Mouse (Mus musculus) embryonic facial prominence, embryonic 15.5 days (tissue): Measurements from ENCODE around the gene Rabep1. TPM values are rescaled to one million over a fixed set of nuclear protein-coding genes. Genes with fewer than 3 reads are reported as not detected.

Experiments used
- ATAC-seq: fragments of 200-750 bp; cut with Nextera tagmentation; 2 replicates; pipeline ENCODE4 v1.8.0; 2017; ENCODE audit warnings: low read depth, moderate TSS enrichment; ENCODE audit not compliant: insufficient number of reproducible peaks, low FRiP score, low TSS enrichment
- H3K27ac ChIP-seq: fragments of 300-500 bp; sonication (generic); replicated peaks from 2 replicates; pipeline ENCODE4 v1.5.1; 2015; ENCODE audit warnings: mild to moderate bottlenecking, inconsistent platforms
- H3K27me3 ChIP-seq: fragments of 300-500 bp; sonication (generic); 2 replicates; pipeline ENCODE4 v1.6.1; 2015; ENCODE audit warnings: inconsistent platforms
- H3K36me3 ChIP-seq: fragments of 300-500 bp; sonication (generic); 2 replicates; pipeline ENCODE4 v1.6.1; 2015; ENCODE audit warnings: mild to moderate bottlenecking, inconsistent platforms
- H3K4me1 ChIP-seq: fragments of 300-500 bp; sonication (generic); 2 replicates; pipeline ENCODE4 v1.6.1; 2015; ENCODE audit warnings: inconsistent platforms
- H3K4me2 ChIP-seq: fragments of 300-500 bp; sonication (generic); replicated peaks from 2 replicates; pipeline ENCODE4 v1.6.1; 2015; ENCODE audit warnings: mild to moderate bottlenecking, inconsistent platforms
- H3K4me3 ChIP-seq: fragments of 300-500 bp; sonication (generic); replicated peaks from 2 replicates; pipeline ENCODE4 v1.5.1; 2015; ENCODE audit warnings: mild to moderate bottlenecking, inconsistent platforms
- H3K9ac ChIP-seq: fragments of 300-500 bp; sonication (generic); 2 replicates; pipeline ENCODE4 v1.6.1; 2015; ENCODE audit warnings: inconsistent platforms
- H3K9me3 ChIP-seq: fragments of 300-500 bp; sonication (generic); replicated peaks from 2 replicates; pipeline ENCODE4 v1.6.1; 2016; ENCODE audit warnings: inconsistent platforms
- WGBS: fragments of 180-500 bp; shearing (Covaris S2); methylation state at CpG from one replicate; pipeline ENCODE4 v1.1.7; 2015; 5-methylcytosine and 5-hydroxymethylcytosine counted together
- polyA plus RNA-seq: library from polyadenylated mRNA; unstranded; fragments of >200 nt; fragmentation: Nextera tagmentation; extraction: Ambion mirVana; gene quantifications from 2 replicates; pipeline ENCODE4 v1.2.1, GENCODE M21; 2015

Gene Rabep1
- polyA plus RNA-seq, 1 experiment from 2014 or later, result 34.7 TPM

- WGBS, result 93% methylated on average over 5 of the region's 5 CpGs
- H3K4me1 ChIP-seq, result no peaks in the 10 kb centered on the region
- no peaks in the 10 kb centered on the region for H3K27me3 ChIP-seq
- peaks cover 85% of the 10 kb centered on the region for H3K36me3 ChIP-seq
- H3K4me3 ChIP-seq, result no peak overlapping the region
- H3K9me3 ChIP-seq, result no peaks in the 10 kb centered on the region
- ATAC-seq, result no peak
- no peak overlapping the region for H3K27ac ChIP-seq
- no peak overlapping the region for H3K4me2 ChIP-seq
- H3K9ac ChIP-seq, result no peak overlapping the region
These were observed 116.4 kb downstream of the Rabep1 start for GRCm38 (mm10) chr11:70960786-70961554.

DNA sequence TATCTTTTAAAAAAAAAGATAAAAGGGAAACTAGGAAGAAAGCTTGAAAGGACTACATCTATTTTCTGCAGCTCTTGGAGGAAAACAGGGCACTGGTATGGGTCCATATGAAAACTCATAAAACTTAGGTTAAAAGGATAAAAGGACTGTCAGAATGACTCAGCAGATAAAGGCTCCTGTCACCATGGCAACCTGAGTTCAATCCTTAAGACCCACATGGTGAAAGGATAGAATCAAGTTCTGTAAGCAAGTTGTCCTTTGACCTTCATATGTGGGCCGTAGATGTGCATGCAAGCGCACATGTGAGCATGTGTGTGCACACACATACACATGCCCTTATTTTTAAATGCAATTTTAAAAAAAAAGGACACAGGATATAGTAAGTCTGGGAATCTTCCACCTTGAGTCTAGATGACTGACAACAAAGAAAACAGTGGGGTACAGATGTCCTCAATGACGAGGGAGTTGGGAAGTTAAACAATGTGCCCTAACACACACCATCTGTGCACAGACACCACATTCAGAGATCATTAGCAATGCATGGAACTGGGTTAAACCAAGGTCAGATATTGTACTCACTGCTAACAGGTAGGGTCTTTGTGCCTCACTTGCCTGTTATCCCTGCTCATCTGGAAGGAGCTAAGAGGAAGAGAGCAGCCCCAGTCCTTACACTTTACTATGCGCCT is 119.8 kb downstream of the Rabep1 start:
- Histone ChIP-seq H3K9me3 (no peaks in the 10 kb centered on the region), H3K4me3 (no peak overlapping the region), H3K36me3 (peaks cover 64% of the 10 kb centered on the region), H3K27ac (no peak overlapping the region), H3K4me1 (peaks cover 8% of the 10 kb centered on the region), H3K4me2 (no peak overlapping the region), H3K27me3 (no peaks in the 10 kb centered on the region), H3K9ac (no peak overlapping the region)
- no peak for ATAC-seq
- WGBS, result 76% methylated on average over 4 of the region's 4 CpGs

DNA sequence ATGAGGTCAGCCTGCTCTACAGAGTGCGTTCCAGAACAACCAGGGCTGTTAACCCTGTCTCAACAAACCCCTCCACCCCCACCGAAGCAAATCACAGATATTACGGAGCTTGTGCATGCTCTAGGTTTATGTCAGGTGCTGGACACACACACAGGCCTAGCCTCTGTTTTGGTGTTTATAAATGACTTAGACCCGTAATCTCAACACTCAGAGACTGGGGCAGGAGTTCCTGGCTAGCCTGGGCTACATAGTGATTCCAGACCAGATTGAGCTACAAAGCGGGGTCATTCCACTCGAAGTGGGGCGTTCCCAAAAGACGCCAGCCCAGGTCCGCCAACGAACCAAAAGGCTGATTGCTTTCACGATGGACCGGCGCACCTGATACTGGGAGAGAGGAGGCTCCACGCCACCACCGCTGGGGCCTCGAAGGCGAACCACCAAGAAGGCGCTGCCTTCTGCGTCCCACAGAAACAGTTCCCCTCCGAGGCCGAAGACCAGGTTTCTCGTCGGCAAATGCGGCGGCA is 124.8 kb downstream of the Rabep1 start:
- peak overlapping the region; percentile 54 for H3K4me2 ChIP-seq
- ATAC-seq, result no peak; the same call in 1 of the 2 replicates
- peaks cover 13% of the 10 kb centered on the region for H3K4me1 ChIP-seq
- H3K9ac ChIP-seq, result peak overlapping the region; percentile 94
- H3K9me3 ChIP-seq, result no peaks in the 10 kb centered on the region
- H3K4me3 ChIP-seq, result peak overlapping the region; percentile 92
- peak overlapping the region; percentile 92 for H3K27ac ChIP-seq
- H3K27me3 ChIP-seq, result no peaks in the 10 kb centered on the region
- H3K36me3 ChIP-seq, result peaks cover 44% of the 10 kb centered on the region
- 0% methylated on average over 25 of the region's 25 CpGs for WGBS

DNA sequence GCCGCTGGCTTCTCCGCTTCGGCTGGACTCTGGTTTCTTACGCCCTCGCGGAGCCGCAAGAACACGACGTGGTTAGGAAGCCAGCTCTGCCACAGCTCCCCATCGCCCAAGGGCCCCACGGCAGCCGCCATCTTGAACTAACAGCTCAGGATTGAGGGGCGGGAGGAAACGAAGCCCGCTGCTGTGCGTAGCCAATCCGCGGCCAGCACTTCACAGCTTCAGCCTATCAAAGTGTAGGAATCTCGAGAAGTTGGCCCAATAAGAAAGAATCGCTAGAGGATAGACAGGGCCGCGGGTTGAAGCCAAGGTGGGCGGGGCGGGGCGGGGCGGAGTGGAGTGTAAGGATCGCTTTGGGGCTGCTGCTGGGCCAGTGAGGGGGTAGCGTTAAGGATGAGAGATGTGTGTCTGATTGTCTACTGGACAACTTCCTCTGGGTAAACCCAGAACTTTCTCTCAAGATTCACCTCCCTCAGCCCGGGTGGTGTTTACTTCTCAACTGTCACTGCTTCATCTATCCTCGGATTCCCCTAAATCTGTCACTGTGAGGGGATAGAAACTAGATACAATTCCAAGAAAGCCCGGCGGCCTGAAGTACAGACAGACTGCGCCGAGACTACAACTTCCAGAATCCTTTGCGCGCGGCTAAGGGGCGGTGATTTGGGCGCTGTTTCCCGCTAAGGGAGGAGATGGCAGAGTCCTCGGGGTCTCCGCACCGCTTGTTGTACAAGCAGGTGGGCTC is 125.4 kb downstream of the Rabep1 start, which contains the start of the genes Nup88 and Rpain:
Gene Nup88 (minus strand): TSS at position 153 of the 739 bp plus-strand sequence.
Gene Rpain (plus strand): TSS at position 393 of the 739 bp plus-strand sequence.
- Histone ChIP-seq H3K9me3 (no peaks in the 10 kb centered on the region), H3K4me1 (peaks cover 13% of the 10 kb centered on the region), H3K4me3 (peak within 1 kb of the TSS; percentile 92), H3K27me3 (no peaks in the 10 kb centered on the region), H3K36me3 (peaks cover 44% of the 10 kb centered on the region), H3K27ac (peak within 1 kb of the TSS; percentile 93), H3K4me2 (peak within 1 kb of the TSS; percentile 65), H3K9ac (peak within 1 kb of the TSS; percentile 94)
- ATAC-seq, result peak; percentile 97
- WGBS, result under 1% methylated on average over 43 of the region's 43 CpGs

GRCm38 (mm10) chr11:70970560-70971540 is 126.3 kb downstream of the Rabep1 start:
- peak; percentile 30; the same call in 1 of the 2 replicates for ATAC-seq
- Histone ChIP-seq H3K4me1 (peaks cover 13% of the 10 kb centered on the region), H3K9ac (peak overlapping the region; percentile 39), H3K4me2 (peak overlapping the region; percentile 65), H3K27ac (peak overlapping the region; percentile 93), H3K27me3 (no peaks in the 10 kb centered on the region), H3K9me3 (no peaks in the 10 kb centered on the region), H3K4me3 (peak overlapping the region; percentile 92), H3K36me3 (peaks cover 45% of the 10 kb centered on the region)
- WGBS, result 18% methylated on average over 24 of the region's 24 CpGs

DNA sequence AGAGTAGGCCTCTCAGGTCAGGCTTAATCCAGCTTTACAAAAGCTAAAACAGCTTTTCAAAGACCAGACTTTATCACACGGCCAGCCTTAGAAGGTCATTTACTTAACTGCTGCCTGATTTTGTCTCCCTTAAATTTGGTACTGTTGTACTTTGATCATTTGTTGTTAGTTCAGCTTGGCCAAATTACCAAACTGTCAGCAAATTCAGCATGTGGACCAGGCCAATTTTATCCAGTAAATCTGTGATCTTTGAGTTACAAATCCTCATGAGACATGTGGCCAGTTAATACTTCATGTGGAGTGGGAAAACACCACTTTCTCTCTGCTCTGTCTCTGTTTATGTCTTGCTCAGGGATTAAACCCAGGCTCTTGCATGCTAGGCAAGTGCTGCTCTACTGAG is 128.0 kb downstream of the Rabep1 start:
- Histone ChIP-seq H3K27ac (no peak overlapping the region), H3K9ac (no peak overlapping the region), H3K9me3 (no peaks in the 10 kb centered on the region), H3K4me3 (no peak overlapping the region), H3K4me1 (peaks cover 13% of the 10 kb centered on the region), H3K4me2 (no peak overlapping the region), H3K27me3 (no peaks in the 10 kb centered on the region), H3K36me3 (peaks cover 54% of the 10 kb centered on the region)
- 61% methylated on average over 1 of the region's 1 CpGs for WGBS
- ATAC-seq, result no peak

DNA sequence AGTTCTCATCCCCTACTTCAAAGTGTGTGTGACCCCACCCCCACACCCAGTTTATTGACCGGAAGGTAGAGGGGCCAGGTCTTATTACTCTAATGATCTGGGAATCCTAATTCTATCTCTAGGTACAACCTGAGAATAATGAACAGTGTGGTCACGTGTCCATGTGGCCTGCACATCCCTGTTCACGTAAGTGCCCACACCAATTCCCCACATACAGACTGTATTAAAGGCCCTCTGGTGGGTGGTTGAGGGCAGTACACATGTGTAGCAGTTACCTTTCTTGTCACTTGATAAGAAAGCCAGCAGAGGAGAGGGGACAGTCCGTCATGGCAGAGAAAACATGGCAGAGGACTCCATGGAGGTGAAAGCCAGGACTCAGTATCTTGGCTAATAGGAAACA is 129.4 kb downstream of the Rabep1 start:
- no peak overlapping the region for H3K27ac ChIP-seq
- H3K4me2 ChIP-seq, result no peak overlapping the region
- H3K27me3 ChIP-seq, result no peaks in the 10 kb centered on the region
- no peak overlapping the region for H3K9ac ChIP-seq
- WGBS, result 64% methylated on average over 4 of the region's 4 CpGs
- H3K4me3 ChIP-seq, result no peak overlapping the region
- no peak for ATAC-seq
- H3K36me3 ChIP-seq, result peaks cover 66% of the 10 kb centered on the region
- no peaks in the 10 kb centered on the region for H3K9me3 ChIP-seq
- peaks cover 4% of the 10 kb centered on the region; the same call in 1 of the 2 replicates for H3K4me1 ChIP-seq

GRCm38 (mm10) chr11:70975193-70975592 is 130.6 kb downstream of the Rabep1 start:
- WGBS, result 69% methylated on average over 2 of the region's 2 CpGs
- Histone ChIP-seq H3K4me2 (no peak overlapping the region), H3K27me3 (no peaks in the 10 kb centered on the region), H3K4me3 (no peak overlapping the region), H3K9me3 (no peaks in the 10 kb centered on the region), H3K4me1 (peaks cover 4% of the 10 kb centered on the region; the same call in 1 of the 2 replicates), H3K9ac (no peak overlapping the region), H3K27ac (no peak overlapping the region), H3K36me3 (peaks cover 77% of the 10 kb centered on the region)
- ATAC-seq, result no peak

DNA sequence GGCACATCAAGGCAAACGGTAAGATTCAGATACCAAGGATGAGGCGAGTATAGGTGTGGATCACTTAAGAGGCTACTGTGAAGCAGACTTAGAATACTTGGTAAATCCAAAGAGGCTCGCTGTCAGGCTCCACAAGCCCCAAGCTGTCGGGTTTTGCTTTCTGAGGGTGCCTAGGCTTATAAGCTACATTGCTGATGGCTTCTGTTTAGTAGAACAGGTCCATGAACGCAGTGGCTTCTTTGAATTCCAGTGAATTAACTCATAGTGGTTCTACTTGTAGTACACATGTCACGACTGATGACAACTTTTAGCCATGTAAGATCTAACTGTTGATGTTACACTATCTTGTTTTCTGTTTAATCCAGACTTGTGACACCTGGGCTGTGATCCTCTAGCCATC is 132.7 kb downstream of the Rabep1 start:
- Histone ChIP-seq H3K4me2 (no peak overlapping the region), H3K4me3 (no peak overlapping the region), H3K36me3 (peaks cover 84% of the 10 kb centered on the region), H3K9ac (no peak overlapping the region), H3K27ac (no peak overlapping the region), H3K27me3 (no peaks in the 10 kb centered on the region), H3K9me3 (no peaks in the 10 kb centered on the region), H3K4me1 (peaks cover 16% of the 10 kb centered on the region)
- WGBS, result 88% methylated on average over 6 of the region's 6 CpGs
- ATAC-seq, result no peak

GRCm38 (mm10) chr11:70980232-70980631 is 135.7 kb downstream of the Rabep1 start:
- Histone ChIP-seq H3K27me3 (no peaks in the 10 kb centered on the region), H3K4me1 (peaks cover 16% of the 10 kb centered on the region), H3K9me3 (no peaks in the 10 kb centered on the region), H3K4me2 (no peak overlapping the region), H3K36me3 (peaks cover 63% of the 10 kb centered on the region), H3K9ac (no peak overlapping the region), H3K27ac (no peak overlapping the region), H3K4me3 (no peak overlapping the region)
- WGBS, result 82% methylated on average over 6 of the region's 6 CpGs
- ATAC-seq, result no peak
